Mouse (Mus musculus): ENCODE data around the gene Ptk7.
A peak's percentile ranks its signal among the peaks of the same experiment; 100 is the strongest.

Ptk7 gene

DNA sequence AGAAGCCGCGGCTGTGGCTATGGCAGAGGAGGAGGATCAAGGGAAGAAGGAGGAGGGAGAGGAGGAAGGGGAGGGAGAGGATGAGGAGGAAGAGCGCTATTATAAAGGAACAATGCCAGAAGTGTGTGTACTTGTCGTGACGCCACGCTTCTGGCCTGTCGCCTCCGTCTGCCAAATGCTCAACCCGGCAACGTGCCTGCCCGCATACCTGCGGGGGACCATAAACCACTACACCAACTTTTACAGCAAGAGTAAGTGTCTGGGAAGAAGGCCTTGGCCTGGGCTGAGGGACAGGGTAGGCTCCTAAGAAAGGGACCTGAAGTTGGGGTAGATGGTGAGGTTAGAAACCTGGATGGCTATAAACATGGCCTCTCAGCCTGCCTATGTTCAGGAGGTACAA is 32.7 kb upstream of the Ptk7 start:
- H3K4me3 ChIP-seq (replicated peaks; ENCODE audit: low read length), result no peak overlapping the region
- peaks cover 52% of the 10 kb centered on the region for H3K4me1 ChIP-seq (replicated peaks; ENCODE audit: low read depth, low read length)
- H3K9me3 ChIP-seq (ENCODE audit: low read length), result no peaks in the 10 kb centered on the region
- H3K36me3 ChIP-seq (ENCODE audit: insufficient read depth, low read length), result peaks cover 95% of the 10 kb centered on the region
- TF ChIP-seq NANOG (IDR thresholded peaks at IDR 0.05; ENCODE audit: borderline replicate concordance, low read length) (no peak), POU5F1 (IDR thresholded peaks at IDR 0.05; ENCODE audit: borderline replicate concordance, low read length) (no peak), CTCF (conservative IDR thresholded peaks at IDR 0.05; ENCODE audit: low read length) (no peak)
- no peaks in the 10 kb centered on the region for H3K27me3 ChIP-seq (ENCODE audit: insufficient read depth, low read length)

DNA sequence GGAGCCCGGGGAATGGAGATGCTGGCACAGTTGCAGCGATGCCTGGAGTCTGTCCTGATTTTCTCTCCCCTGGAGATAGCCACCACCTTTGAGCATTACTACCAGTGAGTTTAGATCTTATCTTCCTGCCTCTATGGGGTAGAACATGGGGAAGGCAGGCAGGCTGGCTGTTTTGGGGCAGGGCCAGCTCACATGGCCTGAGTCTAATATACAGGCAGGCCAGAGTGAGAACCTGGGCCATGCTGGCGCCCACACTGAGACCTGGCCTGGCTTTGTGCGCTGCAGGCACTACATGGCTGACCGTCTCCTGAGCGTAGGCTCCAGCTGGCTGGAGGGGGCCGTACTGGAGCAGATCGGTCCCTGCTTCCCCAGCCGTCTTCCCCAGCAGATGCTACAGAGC is 32.0 kb upstream of the Ptk7 start:
- peaks cover 52% of the 10 kb centered on the region for H3K4me1 ChIP-seq (replicated peaks; ENCODE audit: low read depth, low read length)
- no peak overlapping the region for H3K4me3 ChIP-seq (replicated peaks; ENCODE audit: low read length)
- H3K9me3 ChIP-seq (ENCODE audit: low read length), result no peaks in the 10 kb centered on the region
- peaks cover 94% of the 10 kb centered on the region for H3K36me3 ChIP-seq (ENCODE audit: insufficient read depth, low read length)
- TF ChIP-seq POU5F1 (IDR thresholded peaks at IDR 0.05; ENCODE audit: borderline replicate concordance, low read length) (no peak), CTCF (conservative IDR thresholded peaks at IDR 0.05; ENCODE audit: low read length) (no peak), NANOG (IDR thresholded peaks at IDR 0.05; ENCODE audit: borderline replicate concordance, low read length) (no peak)
- H3K27me3 ChIP-seq (ENCODE audit: insufficient read depth, low read length), result no peaks in the 10 kb centered on the region

- Histone ChIP-seq H3K9me3 (ENCODE audit: low read length) (no peaks in the 10 kb centered on the region), H3K4me1 (replicated peaks; ENCODE audit: low read depth, low read length) (peaks cover 81% of the 10 kb centered on the region), H3K36me3 (ENCODE audit: insufficient read depth, low read length) (peaks cover 87% of the 10 kb centered on the region), H3K27me3 (ENCODE audit: insufficient read depth, low read length) (peaks cover 3% of the 10 kb centered on the region; the same call in 1 of the 2 replicates), H3K4me3 (replicated peaks; ENCODE audit: low read length) (no peak overlapping the region)
- no peak for TF ChIP-seq NANOG (IDR thresholded peaks at IDR 0.05; ENCODE audit: borderline replicate concordance, low read length)
- TF ChIP-seq CTCF (conservative IDR thresholded peaks at IDR 0.05; ENCODE audit: low read length), result no peak
- TF ChIP-seq POU5F1 (IDR thresholded peaks at IDR 0.05; ENCODE audit: borderline replicate concordance, low read length), result no peak
Observed at GRCm38 (mm10) chr17:46656054-46656453, 26.8 kb upstream of the Ptk7 start.

GRCm38 (mm10) chr17:46651755-46652547 is 22.6 kb upstream of the Ptk7 start:
- no peak for TF ChIP-seq CTCF (conservative IDR thresholded peaks at IDR 0.05; ENCODE audit: low read length)
- no peak for TF ChIP-seq POU5F1 (IDR thresholded peaks at IDR 0.05; ENCODE audit: borderline replicate concordance, low read length)
- no peak for TF ChIP-seq NANOG (IDR thresholded peaks at IDR 0.05; ENCODE audit: borderline replicate concordance, low read length)
- no peaks in the 10 kb centered on the region for H3K9me3 ChIP-seq (ENCODE audit: low read length)

DNA sequence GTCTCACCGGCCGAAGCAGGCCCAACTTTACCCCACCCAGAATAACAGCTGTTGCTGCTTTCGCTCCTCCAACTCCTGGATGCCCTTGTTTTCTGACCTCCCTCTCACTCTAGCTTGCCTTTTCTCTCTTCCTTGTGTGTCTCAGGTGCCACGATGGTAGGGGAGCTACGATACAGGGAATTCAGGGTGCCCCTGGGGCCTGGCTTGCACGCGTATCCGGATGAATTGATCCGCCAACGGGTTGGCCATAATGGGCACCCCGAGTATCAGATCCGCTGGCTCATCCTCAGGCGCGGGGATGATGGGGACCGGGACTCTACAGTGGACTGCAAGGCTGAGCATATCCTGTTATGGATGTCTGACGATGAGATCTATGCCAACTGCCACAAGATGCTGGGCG is 22.0 kb upstream of the Ptk7 start:
- H3K36me3 ChIP-seq (ENCODE audit: insufficient read depth, low read length), result peaks cover 69% of the 10 kb centered on the region
- TF ChIP-seq CTCF (conservative IDR thresholded peaks at IDR 0.05; ENCODE audit: low read length) (no peak), POU5F1 (IDR thresholded peaks at IDR 0.05; ENCODE audit: borderline replicate concordance, low read length) (no peak), NANOG (IDR thresholded peaks at IDR 0.05; ENCODE audit: borderline replicate concordance, low read length) (no peak)
- H3K4me3 ChIP-seq (replicated peaks; ENCODE audit: low read length), result peak overlapping the region; percentile 86
- no peaks in the 10 kb centered on the region for H3K9me3 ChIP-seq (ENCODE audit: low read length)
- H3K4me1 ChIP-seq (replicated peaks; ENCODE audit: low read depth, low read length), result peaks cover 81% of the 10 kb centered on the region
- H3K27me3 ChIP-seq (ENCODE audit: insufficient read depth, low read length), result peaks cover 3% of the 10 kb centered on the region; the same call in 1 of the 2 replicates

More at GRCm38 (mm10) chr17:46651755-46652547, 22.6 kb upstream of the Ptk7 start:
- Histone ChIP-seq H3K4me1 (replicated peaks; ENCODE audit: low read depth, low read length) (peaks cover 83% of the 10 kb centered on the region), H3K4me3 (replicated peaks; ENCODE audit: low read length) (peak overlapping the region; percentile 86), H3K36me3 (ENCODE audit: insufficient read depth, low read length) (peaks cover 74% of the 10 kb centered on the region), H3K27me3 (ENCODE audit: insufficient read depth, low read length) (peaks cover 3% of the 10 kb centered on the region; the same call in 1 of the 2 replicates)

GRCm38 (mm10) chr17:46650232-46651031 is 21.1 kb upstream of the Ptk7 start, which contains the start of gene Cul7:
TSS of gene Cul7 (plus strand) at chr17:46650337.
- Histone ChIP-seq H3K9me3 (ENCODE audit: low read length) (no peaks in the 10 kb centered on the region), H3K4me3 (replicated peaks; ENCODE audit: low read length) (peak within 1 kb of the TSS; percentile 86)

DNA sequence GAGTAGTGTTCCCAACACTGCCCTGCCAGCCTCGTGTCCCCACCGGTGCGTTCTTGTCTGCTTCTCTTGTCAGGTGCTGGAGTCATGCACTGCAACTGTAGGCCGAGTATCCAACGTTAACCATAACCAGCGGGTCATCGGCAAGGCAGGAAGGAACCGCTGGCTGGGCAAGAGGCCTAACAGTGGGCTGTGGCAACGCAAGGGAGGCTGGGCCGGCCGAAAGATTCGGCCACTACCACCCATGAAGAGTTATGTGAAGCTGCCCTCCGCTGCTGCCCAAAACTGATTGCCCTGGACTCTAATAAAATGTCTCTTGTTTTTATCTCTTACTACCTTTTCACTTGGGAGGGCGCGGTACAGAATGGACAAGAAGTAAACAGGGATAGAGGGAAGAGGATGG is 20.5 kb upstream of the Ptk7 start:
- TF ChIP-seq NANOG (IDR thresholded peaks at IDR 0.05; ENCODE audit: borderline replicate concordance, low read length) (no peak), CTCF (conservative IDR thresholded peaks at IDR 0.05; ENCODE audit: low read length) (no peak), POU5F1 (IDR thresholded peaks at IDR 0.05; ENCODE audit: borderline replicate concordance, low read length) (no peak)
- H3K27me3 ChIP-seq (ENCODE audit: insufficient read depth, low read length), result peaks cover 3% of the 10 kb centered on the region; the same call in 1 of the 2 replicates
- peak overlapping the region; percentile 86 for H3K4me3 ChIP-seq (replicated peaks; ENCODE audit: low read length)
- H3K4me1 ChIP-seq (replicated peaks; ENCODE audit: low read depth, low read length), result peaks cover 77% of the 10 kb centered on the region
- H3K9me3 ChIP-seq (ENCODE audit: low read length), result no peaks in the 10 kb centered on the region
- peaks cover 57% of the 10 kb centered on the region for H3K36me3 ChIP-seq (ENCODE audit: insufficient read depth, low read length)

More at GRCm38 (mm10) chr17:46650232-46651031, 21.1 kb upstream of the Ptk7 start, which contains the start of gene Cul7:
- Histone ChIP-seq H3K4me1 (replicated peaks; ENCODE audit: low read depth, low read length) (peaks cover 73% of the 10 kb centered on the region), H3K36me3 (ENCODE audit: insufficient read depth, low read length) (peaks cover 60% of the 10 kb centered on the region), H3K27me3 (ENCODE audit: insufficient read depth, low read length) (peaks cover 3% of the 10 kb centered on the region; the same call in 1 of the 2 replicates)
- TF ChIP-seq NANOG (IDR thresholded peaks at IDR 0.05; ENCODE audit: borderline replicate concordance, low read length), result no peak
- no peak for TF ChIP-seq POU5F1 (IDR thresholded peaks at IDR 0.05; ENCODE audit: borderline replicate concordance, low read length)
- no peak for TF ChIP-seq CTCF (conservative IDR thresholded peaks at IDR 0.05; ENCODE audit: low read length)

DNA sequence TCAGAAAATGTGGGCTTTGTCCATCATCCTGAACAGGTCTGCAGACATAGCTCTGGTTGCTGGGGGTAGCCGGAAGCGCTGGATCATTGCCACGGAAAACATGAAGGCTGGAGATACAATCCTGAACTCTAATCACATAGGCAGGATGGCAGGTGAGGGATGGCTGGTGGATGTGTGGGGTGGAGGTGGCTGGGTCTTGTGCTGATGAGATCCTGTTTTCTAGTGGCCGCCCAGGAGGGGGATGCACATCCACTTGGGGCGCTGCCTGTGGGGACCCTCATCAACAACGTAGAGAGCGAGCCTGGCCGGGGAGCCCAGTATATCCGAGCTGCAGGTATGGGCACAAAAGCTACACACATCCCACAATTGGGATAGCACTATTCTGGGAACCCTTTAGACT is 19.1 kb upstream of the Ptk7 start:
- H3K27me3 ChIP-seq (ENCODE audit: insufficient read depth, low read length), result peaks cover 3% of the 10 kb centered on the region; the same call in 1 of the 2 replicates
- peaks cover 43% of the 10 kb centered on the region for H3K36me3 ChIP-seq (ENCODE audit: insufficient read depth, low read length)
- no peak overlapping the region for H3K4me3 ChIP-seq (replicated peaks; ENCODE audit: low read length)
- H3K9me3 ChIP-seq (ENCODE audit: low read length), result no peaks in the 10 kb centered on the region
- no peak for TF ChIP-seq CTCF (conservative IDR thresholded peaks at IDR 0.05; ENCODE audit: low read length)
- peaks cover 75% of the 10 kb centered on the region for H3K4me1 ChIP-seq (replicated peaks; ENCODE audit: low read depth, low read length)
